Mouse (Mus musculus): ENCODE measurements around the gene Fscn1. TPM values are rescaled to one million over a fixed set of nuclear protein-coding genes. Genes with fewer than 3 reads are reported as not detected.

Gene Fscn1
- polyA plus RNA-seq, 1 experiment from 2014 or later, result 522 TPM

DNA sequence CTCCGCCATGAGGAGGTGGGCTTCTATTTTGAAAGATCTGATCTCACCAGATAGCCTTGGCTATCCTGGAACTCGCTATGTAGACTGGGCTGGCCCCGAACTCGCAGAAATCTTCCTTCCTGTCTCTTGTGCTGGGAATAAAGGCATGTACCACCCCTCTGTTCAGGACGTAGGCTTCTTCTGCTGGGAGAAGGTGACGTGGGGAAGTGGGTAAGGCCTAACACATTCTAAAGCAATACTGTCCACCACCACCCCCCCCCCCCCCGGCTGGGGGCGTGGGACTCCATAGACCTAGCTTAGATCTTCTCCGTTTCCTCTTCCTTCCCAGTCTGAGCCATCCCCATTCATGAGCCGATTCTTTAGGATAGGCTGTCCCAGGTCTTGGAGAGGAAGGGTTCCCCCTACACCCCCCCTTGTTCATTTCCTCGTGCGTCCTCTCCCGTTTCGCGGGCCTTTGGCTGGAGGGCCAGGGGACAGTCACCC lies 1.3 kb downstream of the Fscn1 start:
- H3K36me3 ChIP-seq (ENCODE audit: poor library complexity, severe bottlenecking), result peaks cover 7% of the 10 kb centered on the region
- H3K4me2 ChIP-seq, result peak overlapping the region; percentile 99
- H3K27me3 ChIP-seq, result 0 out of 2 replicates have a peak, but pooled peaks cover 3% of the 10 kb centered on the region
- H3K9me3 ChIP-seq (replicated peaks), result no peaks in the 10 kb centered on the region
- H3K27ac ChIP-seq, result peak overlapping the region; percentile 98
- 0% methylated on average over 14 of the region's 15 CpGs for WGBS
- H3K4me3 ChIP-seq, result peak overlapping the region; percentile 97
- H3K9ac ChIP-seq, result peak overlapping the region; percentile 99
- H3K4me1 ChIP-seq, result peaks cover 43% of the 10 kb centered on the region
- peak; percentile 16 for ATAC-seq

DNA sequence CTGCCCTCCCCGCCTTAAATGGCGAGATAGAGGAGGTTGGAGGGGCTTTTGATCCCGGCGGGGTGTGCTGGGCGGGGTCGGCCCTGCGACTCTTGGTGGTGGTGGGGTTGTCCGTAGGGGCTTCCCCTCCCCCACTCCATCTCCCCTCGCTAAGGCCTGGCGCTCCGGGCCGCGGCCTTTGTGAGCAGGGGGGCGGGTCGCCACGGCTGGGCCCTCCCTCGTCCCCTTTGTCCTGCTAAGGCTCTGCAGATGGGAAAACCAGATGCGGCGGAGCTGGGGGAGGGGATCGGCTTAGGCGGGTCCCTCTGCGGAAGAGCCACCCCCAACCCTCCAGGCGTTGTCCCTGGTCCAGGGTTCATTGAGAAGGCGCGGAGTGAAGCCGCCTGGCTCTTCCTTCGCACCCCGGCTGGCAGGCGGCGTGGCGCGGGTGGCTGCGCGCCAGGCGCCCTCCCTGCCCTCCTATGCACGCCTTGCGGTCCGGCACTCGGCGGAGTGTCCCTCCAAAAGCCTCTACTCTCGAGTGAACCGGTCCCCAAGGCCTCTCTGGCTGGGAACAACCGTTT lies 1.8 kb downstream of the Fscn1 start:
- H3K9ac ChIP-seq, result peak overlapping the region; percentile 99
- H3K27me3 ChIP-seq, result 0 out of 2 replicates have a peak, but pooled peaks cover 3% of the 10 kb centered on the region
- peak overlapping the region; percentile 99 for H3K4me2 ChIP-seq
- H3K4me3 ChIP-seq, result peak overlapping the region; percentile 97
- peak overlapping the region; percentile 98 for H3K27ac ChIP-seq
- H3K4me1 ChIP-seq, result peaks cover 47% of the 10 kb centered on the region
- peaks cover 11% of the 10 kb centered on the region for H3K36me3 ChIP-seq (ENCODE audit: poor library complexity, severe bottlenecking)
- ATAC-seq, result peak; percentile 67
- WGBS, result 0% methylated on average over 40 of the region's 43 CpGs
- H3K9me3 ChIP-seq (replicated peaks), result no peaks in the 10 kb centered on the region

DNA sequence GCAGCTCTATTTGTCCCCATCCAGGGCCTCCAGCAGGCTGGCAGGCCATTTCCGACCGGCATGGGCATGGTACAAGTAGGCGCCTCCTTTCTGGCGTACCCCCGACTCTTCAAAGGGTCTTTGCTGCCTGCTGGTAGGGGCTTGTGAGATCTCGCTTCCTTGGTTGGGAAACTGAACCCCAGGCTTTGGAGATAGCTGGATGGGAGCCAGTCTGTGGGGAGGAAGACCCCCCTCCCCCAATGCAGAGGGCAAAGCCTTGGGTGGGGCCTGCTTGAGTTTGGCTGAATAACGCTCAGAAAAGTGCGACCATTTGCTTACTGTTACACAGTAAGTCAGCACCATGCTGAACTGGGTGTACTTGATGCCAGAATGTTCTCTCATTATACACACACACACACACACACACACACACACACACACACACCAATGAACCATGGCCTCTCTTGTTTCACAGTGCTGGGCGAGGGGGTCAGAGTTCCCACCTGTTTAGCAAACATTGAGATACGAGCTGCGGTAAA lies 2.4 kb downstream of the Fscn1 start:
- Histone ChIP-seq H3K27ac (peak overlapping the region; percentile 98), H3K27me3 (0 out of 2 replicates have a peak, but pooled peaks cover 3% of the 10 kb centered on the region), H3K9me3 (replicated peaks) (no peaks in the 10 kb centered on the region), H3K4me2 (peak overlapping the region; percentile 99), H3K4me1 (peaks cover 51% of the 10 kb centered on the region), H3K36me3 (ENCODE audit: poor library complexity, severe bottlenecking) (peaks cover 16% of the 10 kb centered on the region), H3K4me3 (peak overlapping the region; percentile 97), H3K9ac (peak overlapping the region; percentile 99)
- 0 out of 2 replicates have a peak, but pooled peaks have one; percentile 0 for ATAC-seq
- under 1% methylated on average over 11 of the region's 11 CpGs for WGBS

DNA sequence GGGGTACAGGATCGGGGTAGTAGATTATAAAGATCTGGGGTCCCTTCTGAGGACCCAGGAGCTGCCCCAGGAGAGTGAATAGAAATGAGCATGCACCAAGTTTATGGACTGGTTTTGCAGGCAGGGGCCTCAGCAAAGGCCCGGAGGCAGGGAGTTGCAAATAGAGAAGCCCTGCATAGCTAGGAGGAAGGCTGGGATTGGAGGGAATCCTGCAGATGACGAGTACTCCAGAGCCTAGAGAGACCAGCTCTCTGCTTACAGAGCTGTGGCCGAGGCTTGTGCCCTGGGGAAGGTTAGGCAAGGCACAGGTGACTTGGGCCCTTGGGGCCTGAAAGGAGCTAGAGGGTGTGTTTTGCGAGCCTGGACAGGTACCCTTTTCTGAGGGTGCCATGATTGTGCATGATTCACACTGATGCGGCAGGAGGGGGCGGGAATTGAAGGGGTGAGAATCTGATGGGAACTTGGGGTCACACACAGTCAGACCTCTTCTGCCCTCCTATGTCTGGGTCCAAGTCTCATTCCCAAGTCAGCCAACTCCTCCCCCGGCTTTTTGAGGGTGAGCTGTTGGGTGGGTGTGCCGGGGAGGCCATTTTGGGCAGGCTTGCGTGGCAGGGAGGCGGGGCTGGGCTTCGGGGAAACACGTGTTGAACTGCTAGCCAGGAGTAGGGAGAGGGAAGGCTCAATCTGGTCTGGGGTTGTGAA lies 3.0 kb downstream of the Fscn1 start:
- peak overlapping the region; percentile 98 for H3K27ac ChIP-seq
- no peaks in the 10 kb centered on the region for H3K9me3 ChIP-seq (replicated peaks)
- peak overlapping the region; percentile 97 for H3K4me3 ChIP-seq
- 6% methylated on average over 13 of the region's 13 CpGs for WGBS
- ATAC-seq, result no peak
- H3K9ac ChIP-seq, result peak overlapping the region; percentile 99
- 0 out of 2 replicates have a peak, but pooled peaks cover 3% of the 10 kb centered on the region for H3K27me3 ChIP-seq
- H3K4me2 ChIP-seq, result peak overlapping the region; percentile 99
- H3K4me1 ChIP-seq, result peaks cover 57% of the 10 kb centered on the region
- H3K36me3 ChIP-seq (ENCODE audit: poor library complexity, severe bottlenecking), result peaks cover 21% of the 10 kb centered on the region

DNA sequence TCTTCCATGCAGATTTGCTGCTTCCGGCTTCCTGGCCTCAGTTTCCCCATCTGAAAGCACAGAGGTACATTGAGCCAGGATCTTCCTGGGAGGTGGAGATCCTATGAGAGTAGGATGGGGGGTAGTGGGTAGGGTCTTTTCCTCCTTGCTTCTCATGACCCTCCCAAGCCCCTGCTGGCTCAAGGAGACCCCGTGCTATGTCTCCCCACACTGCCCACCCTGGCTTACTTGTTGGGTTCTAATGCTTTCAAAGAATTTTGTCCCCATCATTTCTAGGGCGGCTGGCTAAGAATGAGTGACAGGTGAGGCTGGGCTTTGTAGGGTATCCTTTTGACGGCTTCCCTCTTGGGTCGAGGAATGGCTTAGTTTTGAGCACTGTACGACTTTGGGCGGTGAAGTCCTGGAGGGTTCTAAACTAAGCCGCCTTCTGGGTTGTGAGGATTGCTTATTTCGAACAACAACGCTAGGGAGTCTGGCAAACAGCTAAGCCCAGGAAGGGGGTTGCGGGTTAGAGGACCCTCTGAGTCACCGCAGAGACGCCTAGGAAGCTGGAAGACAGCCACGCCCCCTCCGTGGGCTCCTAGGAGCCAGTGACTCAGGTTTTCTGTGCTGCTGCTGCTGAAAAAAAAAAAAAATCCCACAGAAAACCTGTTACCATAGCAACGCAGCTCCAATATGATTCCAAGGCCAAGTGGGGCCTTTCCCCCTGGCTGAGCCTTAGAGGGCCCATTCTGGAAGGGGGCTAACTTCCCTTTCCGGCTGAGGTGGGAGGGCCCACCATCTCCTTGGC lies 3.8 kb downstream of the Fscn1 start:
- peak overlapping the region; percentile 98 for H3K27ac ChIP-seq
- H3K9ac ChIP-seq, result peak overlapping the region; percentile 99
- H3K4me1 ChIP-seq, result peaks cover 59% of the 10 kb centered on the region
- WGBS, result 19% methylated on average over 17 of the region's 17 CpGs
- peak overlapping the region; percentile 97 for H3K4me3 ChIP-seq
- H3K27me3 ChIP-seq, result no peaks in the 10 kb centered on the region
- no peaks in the 10 kb centered on the region for H3K9me3 ChIP-seq (replicated peaks)
- ATAC-seq, result no peak
- H3K36me3 ChIP-seq (ENCODE audit: poor library complexity, severe bottlenecking), result peaks cover 28% of the 10 kb centered on the region
- H3K4me2 ChIP-seq, result peak overlapping the region; percentile 99

DNA sequence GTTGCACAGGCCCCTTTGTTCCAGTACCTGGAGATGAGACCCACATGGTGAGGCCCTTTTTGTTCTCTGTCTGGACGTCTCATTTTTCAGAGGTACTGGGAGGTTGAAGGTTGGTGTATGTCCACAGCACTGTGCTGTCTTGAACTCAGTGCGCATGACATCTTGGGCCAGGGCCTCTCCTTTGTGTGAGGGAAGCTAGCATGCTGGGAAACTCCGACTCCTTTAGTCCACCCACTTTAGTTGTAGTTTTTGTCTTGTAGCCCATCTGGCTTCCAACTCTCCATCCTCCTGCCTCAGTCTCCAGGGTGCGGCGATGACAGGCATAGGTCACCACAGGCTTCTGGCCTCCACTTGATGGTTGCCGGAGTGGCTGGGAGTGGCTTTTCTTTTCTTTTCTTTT lies 4.5 kb downstream of the Fscn1 start:
- peak overlapping the region; percentile 97 for H3K4me3 ChIP-seq
- H3K4me1 ChIP-seq, result peaks cover 56% of the 10 kb centered on the region
- peak overlapping the region; percentile 98 for H3K27ac ChIP-seq
- H3K4me2 ChIP-seq, result peak overlapping the region; percentile 99
- H3K9ac ChIP-seq, result peak overlapping the region; percentile 99
- no peaks in the 10 kb centered on the region for H3K9me3 ChIP-seq (replicated peaks)
- WGBS, result 49% methylated on average over 6 of the region's 6 CpGs
- ATAC-seq, result no peak
- H3K36me3 ChIP-seq (ENCODE audit: poor library complexity, severe bottlenecking), result peaks cover 35% of the 10 kb centered on the region
- no peaks in the 10 kb centered on the region for H3K27me3 ChIP-seq

DNA sequence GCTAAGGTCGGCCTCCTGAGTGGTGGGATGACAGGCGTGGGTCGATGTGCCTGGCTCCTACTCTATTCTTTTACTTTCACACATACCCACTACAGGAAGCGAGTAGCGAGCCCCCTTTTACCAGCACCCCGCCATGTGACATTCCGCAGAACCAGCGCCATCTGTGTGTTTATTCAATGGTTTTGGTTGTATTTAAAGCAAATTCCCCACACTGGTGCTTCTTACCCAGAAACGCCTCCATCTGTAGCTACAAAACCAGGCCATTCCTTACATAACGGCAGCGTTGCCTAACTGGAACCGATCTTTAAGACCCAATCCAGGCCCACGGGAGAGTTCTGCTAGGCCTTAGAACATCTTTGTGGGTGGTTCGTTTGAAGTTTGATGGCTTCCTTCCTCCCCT lies 8.3 kb downstream of the Fscn1 start:
- Histone ChIP-seq H3K4me1 (peaks cover 44% of the 10 kb centered on the region), H3K9ac (no peak overlapping the region), H3K4me3 (no peak overlapping the region), H3K9me3 (replicated peaks) (no peaks in the 10 kb centered on the region), H3K27me3 (no peaks in the 10 kb centered on the region), H3K36me3 (ENCODE audit: poor library complexity, severe bottlenecking) (peaks cover 73% of the 10 kb centered on the region), H3K4me2 (no peak overlapping the region; the same call in 1 of the 2 replicates), H3K27ac (no peak overlapping the region; the same call in 1 of the 2 replicates)
- WGBS, result 83% methylated on average over 14 of the region's 14 CpGs
- no peak for ATAC-seq

DNA sequence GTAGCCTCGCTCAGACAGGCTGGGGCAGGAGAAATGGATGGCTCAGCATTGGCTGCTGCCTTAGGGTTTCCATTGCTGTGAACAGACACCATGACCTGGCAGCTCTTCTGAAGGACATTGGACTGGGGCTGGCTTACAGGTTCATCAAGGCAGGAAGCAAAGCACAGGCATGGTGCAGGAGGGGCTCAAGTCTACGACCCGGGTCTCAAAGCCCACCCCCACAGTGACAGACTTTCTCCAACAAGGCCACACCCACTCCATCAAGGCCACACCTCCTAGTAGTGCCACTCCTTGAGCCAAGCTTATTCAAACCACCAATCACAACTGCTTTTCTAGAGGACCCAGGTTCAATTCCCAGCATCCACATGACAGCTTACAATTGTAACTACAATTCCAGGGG lies 13.8 kb downstream of the Fscn1 start:
- H3K4me3 ChIP-seq, result no peak overlapping the region
- H3K4me1 ChIP-seq, result peaks cover 18% of the 10 kb centered on the region
- H3K27me3 ChIP-seq, result no peaks in the 10 kb centered on the region
- 58% methylated on average over 3 of the region's 3 CpGs for WGBS
- ATAC-seq, result 0 out of 2 replicates have a peak, but pooled peaks have one; percentile 23
- peak overlapping the region; percentile 47; the same call in 1 of the 2 replicates for H3K4me2 ChIP-seq
- H3K27ac ChIP-seq, result peak overlapping the region; percentile 87
- H3K9ac ChIP-seq, result no peak overlapping the region
- H3K36me3 ChIP-seq (ENCODE audit: poor library complexity, severe bottlenecking), result peaks cover 53% of the 10 kb centered on the region
- H3K9me3 ChIP-seq (replicated peaks), result no peaks in the 10 kb centered on the region

DNA sequence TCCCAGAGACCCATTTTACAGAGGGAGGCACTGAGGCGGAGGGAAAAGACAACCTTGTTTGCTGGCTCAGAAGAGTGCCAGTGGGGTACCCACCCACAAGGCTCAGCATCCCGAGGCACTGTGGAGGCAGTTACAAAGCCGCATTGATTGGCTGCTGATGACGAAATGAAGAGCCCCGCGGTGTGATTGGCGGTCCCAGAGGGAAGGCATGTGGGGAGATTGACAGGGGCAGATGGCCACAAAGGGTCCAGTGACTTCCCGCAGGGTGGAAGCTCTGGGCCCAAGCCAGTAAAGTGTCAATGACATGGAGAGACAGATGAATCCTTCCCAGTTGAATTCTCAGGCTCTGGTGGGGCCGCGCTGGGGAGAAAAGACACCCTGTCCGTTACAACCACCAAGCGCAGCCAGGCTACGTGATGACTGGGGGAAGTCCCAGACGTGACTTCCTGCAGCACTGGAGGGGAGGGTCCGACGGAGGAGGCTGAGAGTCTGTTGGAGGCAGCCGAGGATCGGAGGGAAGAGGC lies 14.5 kb downstream of the Fscn1 start:
- Histone ChIP-seq H3K9ac (peak overlapping the region; percentile 45), H3K36me3 (ENCODE audit: poor library complexity, severe bottlenecking) (peaks cover 46% of the 10 kb centered on the region), H3K27ac (peak overlapping the region; percentile 87), H3K27me3 (no peaks in the 10 kb centered on the region), H3K4me3 (peak overlapping the region; percentile 18), H3K4me2 (peak overlapping the region; percentile 47), H3K9me3 (replicated peaks) (no peaks in the 10 kb centered on the region), H3K4me1 (peaks cover 18% of the 10 kb centered on the region)
- ATAC-seq, result peak; percentile 92
- WGBS, result 15% methylated on average over 18 of the region's 18 CpGs

DNA sequence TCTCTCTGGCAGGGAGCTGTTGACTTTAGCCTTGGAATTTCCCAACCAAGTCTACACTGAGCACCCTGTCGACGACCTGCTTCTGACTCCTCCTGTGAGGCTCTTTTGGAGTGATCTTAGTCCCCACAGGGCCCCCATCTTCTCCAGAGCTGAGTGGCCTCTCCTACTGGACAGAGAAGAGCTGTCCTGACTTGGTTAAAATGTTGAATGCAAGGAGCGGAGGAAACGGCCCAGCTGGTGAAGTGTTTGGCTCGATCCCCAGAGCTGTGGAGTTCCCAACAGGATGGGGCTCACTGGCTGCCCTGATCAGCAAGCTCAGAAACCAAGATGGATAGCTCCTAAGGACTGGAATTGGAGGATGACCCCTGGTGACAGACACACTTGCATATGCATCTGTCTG lies 16.4 kb downstream of the Fscn1 start:
- ATAC-seq, result no peak
- H3K36me3 ChIP-seq (ENCODE audit: poor library complexity, severe bottlenecking), result peaks cover 28% of the 10 kb centered on the region
- H3K27ac ChIP-seq, result 0 out of 2 replicates have a peak overlapping the region, but pooled peaks have one; percentile 0
- H3K4me3 ChIP-seq, result no peak overlapping the region
- no peaks in the 10 kb centered on the region for H3K9me3 ChIP-seq (replicated peaks)
- no peaks in the 10 kb centered on the region for H3K27me3 ChIP-seq
- 65% methylated on average over 5 of the region's 5 CpGs for WGBS
- H3K4me1 ChIP-seq, result peaks cover 18% of the 10 kb centered on the region
- H3K4me2 ChIP-seq, result no peak overlapping the region
- H3K9ac ChIP-seq, result no peak overlapping the region

DNA sequence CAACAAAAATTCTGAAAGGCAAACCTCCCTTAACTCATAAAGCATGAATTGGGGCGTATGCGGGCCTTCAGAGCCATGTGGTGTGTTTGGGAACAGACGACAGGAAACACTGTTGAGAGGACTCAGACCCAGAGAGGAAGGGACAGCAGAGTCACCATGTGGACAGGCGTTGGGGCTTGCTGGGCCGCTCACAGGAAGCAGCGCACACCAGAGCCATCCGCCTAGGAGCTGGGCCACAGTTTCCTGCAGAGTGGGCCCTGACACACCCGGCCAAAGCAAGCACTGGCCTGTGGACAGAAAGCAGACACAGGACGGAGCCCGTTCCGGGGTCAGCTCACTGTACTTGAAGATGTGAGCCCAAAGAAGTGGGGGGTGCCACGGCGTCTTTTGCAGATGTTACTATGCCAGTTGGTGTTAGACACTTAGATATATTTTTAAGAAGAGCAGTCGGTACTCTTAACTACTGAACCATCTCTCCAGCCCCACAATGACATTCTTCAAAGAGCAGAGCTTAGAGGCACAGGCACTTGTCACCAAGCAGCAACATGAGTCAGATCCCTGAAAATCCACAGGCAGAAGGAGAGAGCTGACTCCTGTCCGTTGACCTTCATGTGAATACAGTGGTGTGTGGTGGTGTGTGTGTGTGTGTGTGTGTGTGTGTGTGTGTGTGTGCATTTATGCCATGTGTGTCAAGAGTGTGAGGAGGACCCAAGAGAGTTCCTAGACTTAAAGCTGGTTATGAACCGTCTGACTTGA lies 22.1 kb downstream of the Fscn1 start:
- Histone ChIP-seq H3K36me3 (ENCODE audit: poor library complexity, severe bottlenecking) (no peaks in the 10 kb centered on the region), H3K9me3 (replicated peaks) (0 out of 2 replicates have a peak, but pooled peaks cover under 1% of the 10 kb centered on the region), H3K4me2 (no peak overlapping the region), H3K4me1 (no peaks in the 10 kb centered on the region), H3K4me3 (no peak overlapping the region), H3K27ac (no peak overlapping the region), H3K27me3 (no peaks in the 10 kb centered on the region), H3K9ac (no peak overlapping the region)
- 88% methylated on average over 16 of the region's 16 CpGs for WGBS
- no peak for ATAC-seq

Measured in forebrain, embryonic 13.5 days (tissue).